In the genomic region with DNA sequence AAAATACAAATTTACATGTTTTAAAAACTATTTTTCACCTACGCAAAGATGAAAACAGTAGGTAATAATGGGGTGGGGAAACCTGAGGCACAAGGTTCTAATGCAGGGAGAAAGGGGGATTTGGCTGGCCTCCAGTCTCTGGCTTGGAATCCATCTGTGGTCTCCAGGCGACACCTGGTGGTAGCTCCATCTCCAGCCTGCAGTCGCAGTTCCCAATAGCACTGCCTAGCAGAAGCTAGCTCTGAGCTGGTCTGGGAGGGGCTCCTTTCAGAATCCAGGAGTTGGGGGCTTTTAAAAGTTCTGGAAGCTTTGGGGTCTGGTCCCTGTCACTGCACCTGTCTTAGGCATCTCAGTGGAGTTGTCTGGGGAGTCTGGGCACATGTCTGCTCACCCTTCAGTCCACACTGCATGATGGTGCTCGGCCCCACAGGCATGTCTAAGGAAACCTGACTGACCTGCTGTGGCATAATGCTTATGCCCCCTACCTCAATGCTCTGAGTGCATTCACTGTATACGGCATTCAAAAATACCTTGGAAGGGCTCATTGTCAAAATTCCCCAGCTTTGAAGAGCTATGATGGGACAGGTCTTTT, we compare ENCODE assay signal across 8 mouse cellular contexts. TPM values are rescaled to one million over a fixed set of nuclear protein-coding genes. Genes with fewer than 3 reads are reported as not detected.
DNase-seq lines count a peak whose midpoint lies in the region; ATAC-seq lines count a peak whose summit lies in the region.
"Had no signal": no experiment of that assay in that cellular context is flagged by ENCODE, and none has a peak within 500 bp of the region (broad histone marks: within the 10 kb centered on the region; RNA-seq: fewer than 3 reads in every experiment).

No protein-coding gene starts in this region.

- H3K4me2 ChIP-seq in forebrain, embryonic 11.5 days (ENCODE audit: low read depth, low read length, severe bottlenecking), result no peak overlapping the region
- no peak overlapping the region for H3K4me2 ChIP-seq in hindbrain, embryonic 15.5 days
- no peak overlapping the region for H3K4me2 ChIP-seq in midbrain, embryonic 16.5 days (ENCODE audit: low read length)

- no peak overlapping the region for H3K4me3 ChIP-seq in forebrain, embryonic 11.5 days (ENCODE audit: low read depth, low read length)
- H3K4me3 ChIP-seq in hindbrain, embryonic 15.5 days, result no peak overlapping the region
- H3K4me3 ChIP-seq in limb, embryonic 10.5 days, result no peak overlapping the region
- H3K4me3 ChIP-seq in midbrain, embryonic 16.5 days (ENCODE audit: low read depth, low read length), result no peak overlapping the region

- peak; percentile 48 for DNase-seq in ES-CJ7 (ENCODE audit: low read depth, low spot score)
- peak; percentile 73 for DNase-seq in adrenal gland, postnatal 14 days
- peak; percentile 78 for DNase-seq in forebrain, embryonic 11.5 days (ENCODE audit: low spot score)
- DNase-seq in limb, embryonic 10.5 days (ENCODE audit: low spot score), result peak; percentile 79
- DNase-seq in spleen, postnatal 14 days (ENCODE audit: low spot score in 2 of 2), result peak; percentile 25 to 58

- 43% methylated on average over 5 of the region's 5 CpGs for WGBS in forebrain, embryonic 11.5 days
- 50% methylated on average over 5 of the region's 5 CpGs for WGBS in hindbrain, embryonic 15.5 days
- 46% methylated on average over 5 of the region's 5 CpGs for WGBS in limb, embryonic 10.5 days
- 39% methylated on average over 5 of the region's 5 CpGs for whole genome bisulfite sequencing in midbrain, embryonic 16.5 days

- no peaks in the 10 kb centered on the region for H3K27me3 ChIP-seq in forebrain, embryonic 11.5 days (ENCODE audit: control insufficient read depth, insufficient read depth, low read length)
- 0 out of 2 replicates have a peak, but pooled peaks cover 4% of the 10 kb centered on the region for H3K27me3 ChIP-seq in hindbrain, embryonic 15.5 days
- H3K27me3 ChIP-seq in limb, embryonic 10.5 days (ENCODE audit: low read depth, poor library complexity, severe bottlenecking), result no peaks in the 10 kb centered on the region
- H3K27me3 ChIP-seq in midbrain, embryonic 16.5 days (ENCODE audit: control insufficient read depth, insufficient read depth, low read depth, low read length), result no peaks in the 10 kb centered on the region

- no peaks in the 10 kb centered on the region for H3K4me1 ChIP-seq in forebrain, embryonic 11.5 days (replicated peaks; ENCODE audit: control insufficient read depth, insufficient read depth, low read length)
- H3K4me1 ChIP-seq in hindbrain, embryonic 15.5 days (replicated peaks), result 0 out of 2 replicates have a peak, but pooled peaks cover 4% of the 10 kb centered on the region
- H3K4me1 ChIP-seq in limb, embryonic 10.5 days, result peaks cover 16% of the 10 kb centered on the region
- no peaks in the 10 kb centered on the region for H3K4me1 ChIP-seq in midbrain, embryonic 16.5 days (ENCODE audit: control insufficient read depth, insufficient read depth, low read length)

- no peaks in the 10 kb centered on the region for H3K9me3 ChIP-seq in forebrain, embryonic 11.5 days (ENCODE audit: control insufficient read depth, low read length)
- H3K9me3 ChIP-seq in hindbrain, embryonic 15.5 days, result no peaks in the 10 kb centered on the region
- H3K9me3 ChIP-seq in limb, embryonic 10.5 days (replicated peaks), result no peaks in the 10 kb centered on the region
- no peaks in the 10 kb centered on the region for H3K9me3 ChIP-seq in midbrain, embryonic 16.5 days (replicated peaks; ENCODE audit: control insufficient read depth, low read length, poor library complexity, severe bottlenecking)

- no peak overlapping the region for H3K27ac ChIP-seq in forebrain, embryonic 11.5 days (ENCODE audit: low read depth, low read length)
- H3K27ac ChIP-seq in hindbrain, embryonic 15.5 days (replicated peaks), result no peak overlapping the region
- H3K27ac ChIP-seq in limb, embryonic 10.5 days, result no peak overlapping the region
- no peak overlapping the region for H3K27ac ChIP-seq in midbrain, embryonic 16.5 days (ENCODE audit: low read length)

- peak; percentile 59; the same call in 1 of the 2 replicates for ATAC-seq in forebrain, embryonic 11.5 days (replicated peaks; ENCODE audit: low FRiP score)
- peak; percentile 60 for ATAC-seq in hindbrain, embryonic 15.5 days (ENCODE audit: low FRiP score, low read depth)
- ATAC-seq in midbrain, embryonic 16.5 days, result peak; percentile 70

- no peaks in the 10 kb centered on the region for H3K36me3 ChIP-seq in forebrain, embryonic 11.5 days (ENCODE audit: control insufficient read depth, insufficient read depth, low read length)
- H3K36me3 ChIP-seq in hindbrain, embryonic 15.5 days, result no peaks in the 10 kb centered on the region
- no peaks in the 10 kb centered on the region for H3K36me3 ChIP-seq in limb, embryonic 10.5 days
- no peaks in the 10 kb centered on the region for H3K36me3 ChIP-seq in midbrain, embryonic 16.5 days (ENCODE audit: control insufficient read depth, insufficient read depth, low read length)

- no peak overlapping the region for H3K9ac ChIP-seq in forebrain, embryonic 11.5 days (ENCODE audit: low read length)
- H3K9ac ChIP-seq in hindbrain, embryonic 15.5 days, result no peak overlapping the region
- no peak overlapping the region for H3K9ac ChIP-seq in midbrain, embryonic 16.5 days (ENCODE audit: low read depth, low read length)

RNA-seq across cellular contexts. Expression of gene Ankrd60, which starts 16.2 kb away (rescaled TPM):
- total RNA-seq in adrenal gland, postnatal 14 days (2021), result not detected in 2 replicates
- not detected in 2 replicates for polyA plus RNA-seq in forebrain, embryonic 11.5 days (2014; fragmentation: Nextera tagmentation; extraction: Ambion mirVana)
- not detected in 2 replicates for polyA plus RNA-seq in hindbrain, embryonic 15.5 days (2015; fragmentation: Nextera tagmentation; extraction: Ambion mirVana)
- polyA plus RNA-seq in limb, embryonic 10.5 days (2016; fragmentation: Nextera tagmentation; extraction: Ambion mirVana), result not detected in 2 replicates
- polyA plus RNA-seq in midbrain, embryonic 16.5 days (2015; fragmentation: Nextera tagmentation; extraction: Ambion mirVana), result not detected in 2 replicates
- total RNA-seq: hematopoietic stem cell, adult 5-6 weeks had no signal

RNA-seq across cellular contexts. Expression of gene 1700021F07Rik, which starts 39.6 kb away (rescaled TPM):
- total RNA-seq in adrenal gland, postnatal 14 days (2021), result not detected in 2 replicates
- not detected in 2 replicates for polyA plus RNA-seq in forebrain, embryonic 11.5 days (2014; fragmentation: Nextera tagmentation; extraction: Ambion mirVana)
- not detected in 2 replicates for polyA plus RNA-seq in hindbrain, embryonic 15.5 days (2015; fragmentation: Nextera tagmentation; extraction: Ambion mirVana)
- polyA plus RNA-seq in limb, embryonic 10.5 days (2016; fragmentation: Nextera tagmentation; extraction: Ambion mirVana), result not detected in 2 replicates
- not detected in 2 replicates for polyA plus RNA-seq in midbrain, embryonic 16.5 days (2015; fragmentation: Nextera tagmentation; extraction: Ambion mirVana)
- total RNA-seq: hematopoietic stem cell, adult 5-6 weeks had no signal
